In genomic region chr3:34150036-34150435, GRCm38 (mm10) we compare ENCODE assay signal across 10 mouse cellular contexts.
DNase-seq lines count a peak whose midpoint lies in the region; ATAC-seq lines count a peak whose summit lies in the region.
"Had no signal": no experiment of that assay in that cellular context is flagged by ENCODE, and none has a peak within 500 bp of the region (broad histone marks: within the 10 kb centered on the region; RNA-seq: fewer than 3 reads in every experiment).

No protein-coding gene starts in this region.

- H3K9ac ChIP-seq in kidney, embryonic 14.5 days (ENCODE audit: low read depth, low read length), result no peak overlapping the region
- H3K9ac ChIP-seq: heart, embryonic 13.5 days; lung, embryonic 15.5 days had no signal

- 57% methylated on average over 2 of the region's 2 CpGs for WGBS in kidney, embryonic 14.5 days

- H3K27ac ChIP-seq in kidney, embryonic 14.5 days (ENCODE audit: low read depth, low read length), result no peak overlapping the region
- H3K27ac ChIP-seq: heart, embryonic 13.5 days; lung, embryonic 15.5 days had no signal

- H3K9me3 ChIP-seq in kidney, embryonic 14.5 days (ENCODE audit: control insufficient read depth, low read length), result no peaks in the 10 kb centered on the region
- H3K9me3 ChIP-seq: heart, embryonic 13.5 days; lung, embryonic 15.5 days had no signal

- H3K4me3 ChIP-seq in kidney, embryonic 14.5 days (ENCODE audit: low read length), result no peak overlapping the region
- H3K4me3 ChIP-seq: heart, embryonic 13.5 days; lung, embryonic 15.5 days had no signal

- no peaks in the 10 kb centered on the region for H3K4me1 ChIP-seq in kidney, embryonic 14.5 days (ENCODE audit: control insufficient read depth, insufficient read depth, low read length)
- H3K4me1 ChIP-seq: heart, embryonic 13.5 days; lung, embryonic 15.5 days had no signal

- H3K27me3 ChIP-seq in kidney, embryonic 14.5 days (ENCODE audit: control insufficient read depth, insufficient read depth, low read length), result no peaks in the 10 kb centered on the region
- H3K27me3 ChIP-seq: heart, embryonic 13.5 days; lung, embryonic 15.5 days had no signal

- DNase-seq in kidney, postnatal 10 days, result peak; percentile 9
- DNase-seq in 3T3-L1 (ENCODE audit: low read depth, low spot score) (peak; percentile 47), 416B (ENCODE audit: low read depth) (peak; percentile 40)
- peak; percentile 36 for DNase-seq in brain, adult 2 months (ENCODE audit: low read depth, low spot score)
- DNase-seq: thymus, postnatal 14 days had no signal

- H3K4me2 ChIP-seq in kidney, embryonic 14.5 days (replicated peaks; ENCODE audit: low read depth, low read length), result no peak overlapping the region
- H3K4me2 ChIP-seq: heart, embryonic 13.5 days; lung, embryonic 15.5 days had no signal

- ATAC-seq in kidney, embryonic 14.5 days (ENCODE audit: low FRiP score, low TSS enrichment), result no peak
- no peak for ATAC-seq in granulocyte monocyte progenitor cell, adult 5-6 weeks (replicated peaks; ENCODE audit: poor library complexity, severe bottlenecking)
- ATAC-seq in megakaryocyte progenitor cell, adult 5-6 weeks (replicated peaks; ENCODE audit: poor library complexity), result no peak

- no peaks in the 10 kb centered on the region for H3K36me3 ChIP-seq in kidney, embryonic 14.5 days (ENCODE audit: control insufficient read depth, insufficient read depth, low read length)
- H3K36me3 ChIP-seq: heart, embryonic 13.5 days; lung, embryonic 15.5 days had no signal
